Mouse (Mus musculus): ENCODE data around the gene Cadm4. TPM values are rescaled to one million over a fixed set of nuclear protein-coding genes. Genes with fewer than 3 reads are reported as not detected.

Cadm4 gene
- polyA plus RNA-seq, 1 experiment from 2014 or later, result 12.6 TPM

DNA sequence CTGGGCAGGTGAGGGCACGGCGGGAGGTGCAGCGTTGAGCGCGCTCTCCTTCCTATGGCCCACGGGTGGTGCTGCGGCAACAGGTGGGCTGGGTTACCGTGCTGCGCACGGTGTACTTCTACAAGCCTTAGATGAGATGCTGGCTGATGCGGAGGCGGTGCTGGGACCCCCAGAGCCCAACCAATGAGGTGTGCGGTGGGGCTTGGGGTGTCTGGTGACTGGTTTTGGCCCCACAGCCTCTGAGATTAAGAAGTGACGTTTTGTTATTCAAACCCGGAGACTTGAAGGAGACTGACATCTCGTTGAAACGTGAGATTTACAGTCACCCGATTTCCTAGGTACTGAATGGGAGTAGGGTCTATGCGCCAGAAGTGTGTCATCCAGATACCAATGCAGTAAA, 52.5 kb downstream of the Cadm4 start:
- no peaks in the 10 kb centered on the region for H3K9me3 ChIP-seq (ENCODE audit: control insufficient read depth, low read length)
- no peak overlapping the region for H3K9ac ChIP-seq (ENCODE audit: low read depth, low read length)
- no peak overlapping the region; the same call in 1 of the 2 replicates for H3K4me2 ChIP-seq (replicated peaks; ENCODE audit: low read depth, low read length)
- 21% methylated on average over 18 of the region's 19 CpGs for WGBS
- H3K27ac ChIP-seq (ENCODE audit: low read depth, low read length), result no peak overlapping the region
- H3K27me3 ChIP-seq (ENCODE audit: control insufficient read depth, insufficient read depth, low read length), result peaks cover 10% of the 10 kb centered on the region
- H3K4me3 ChIP-seq (ENCODE audit: low read depth, low read length), result no peak overlapping the region
- H3K4me1 ChIP-seq (replicated peaks; ENCODE audit: control insufficient read depth, insufficient read depth, low read length), result peaks cover 6% of the 10 kb centered on the region; the same call in 1 of the 2 replicates
- 0 out of 2 replicates have a peak, but pooled peaks cover 3% of the 10 kb centered on the region for H3K36me3 ChIP-seq (ENCODE audit: control insufficient read depth, insufficient read depth, low read length)
- DNase-seq (ENCODE audit: low spot score) (no peak), ATAC-seq (ENCODE audit: low FRiP score) (no peak)

GRCm38 (mm10) chr7:24537081-24537480, 55.3 kb downstream of the Cadm4 start:
- H3K27ac ChIP-seq (ENCODE audit: low read depth, low read length), result no peak overlapping the region
- 0 out of 2 replicates have a peak, but pooled peaks cover 3% of the 10 kb centered on the region for H3K36me3 ChIP-seq (ENCODE audit: control insufficient read depth, insufficient read depth, low read length)
- 80% methylated on average over 4 of the region's 4 CpGs for WGBS
- peaks cover 10% of the 10 kb centered on the region for H3K27me3 ChIP-seq (ENCODE audit: control insufficient read depth, insufficient read depth, low read length)
- DNase-seq (ENCODE audit: low spot score) (no peak), ATAC-seq (ENCODE audit: low FRiP score) (no peak)
- peaks cover 6% of the 10 kb centered on the region; the same call in 1 of the 2 replicates for H3K4me1 ChIP-seq (replicated peaks; ENCODE audit: control insufficient read depth, insufficient read depth, low read length)
- no peaks in the 10 kb centered on the region for H3K9me3 ChIP-seq (ENCODE audit: control insufficient read depth, low read length)
- H3K4me2 ChIP-seq (replicated peaks; ENCODE audit: low read depth, low read length), result no peak overlapping the region
- no peak overlapping the region for H3K4me3 ChIP-seq (ENCODE audit: low read depth, low read length)
- H3K9ac ChIP-seq (ENCODE audit: low read depth, low read length), result no peak overlapping the region

DNA sequence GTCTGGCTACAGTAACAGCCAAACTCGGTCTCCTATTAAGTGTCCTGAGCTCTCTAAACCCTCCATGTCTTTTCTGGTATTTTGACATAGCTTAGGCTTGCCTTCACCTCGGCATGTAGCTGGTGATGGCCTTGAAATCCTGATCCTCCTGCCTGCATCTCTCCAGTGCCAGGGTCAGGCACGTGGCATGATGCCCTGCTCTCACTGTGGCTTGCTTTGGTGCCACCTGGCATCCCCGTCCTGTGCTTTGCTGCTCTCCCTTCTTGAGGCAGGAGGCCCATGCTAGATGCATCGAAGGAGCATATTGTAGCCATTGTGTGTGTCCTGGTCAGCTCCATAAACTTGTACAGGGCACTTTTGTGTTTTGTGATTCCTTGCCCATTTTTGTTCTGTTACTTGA, 55.8 kb downstream of the Cadm4 start:
- 88% methylated on average over 5 of the region's 5 CpGs for WGBS
- no peaks in the 10 kb centered on the region for H3K9me3 ChIP-seq (ENCODE audit: control insufficient read depth, low read length)
- no peak overlapping the region for H3K4me2 ChIP-seq (replicated peaks; ENCODE audit: low read depth, low read length)
- H3K27me3 ChIP-seq (ENCODE audit: control insufficient read depth, insufficient read depth, low read length), result peaks cover 10% of the 10 kb centered on the region
- H3K9ac ChIP-seq (ENCODE audit: low read depth, low read length), result no peak overlapping the region
- no peak overlapping the region for H3K27ac ChIP-seq (ENCODE audit: low read depth, low read length)
- peaks cover 6% of the 10 kb centered on the region; the same call in 1 of the 2 replicates for H3K4me1 ChIP-seq (replicated peaks; ENCODE audit: control insufficient read depth, insufficient read depth, low read length)
- H3K36me3 ChIP-seq (ENCODE audit: control insufficient read depth, insufficient read depth, low read length), result 0 out of 2 replicates have a peak, but pooled peaks cover 3% of the 10 kb centered on the region
- DNase-seq (ENCODE audit: low spot score) (no peak), ATAC-seq (ENCODE audit: low FRiP score) (no peak)
- no peak overlapping the region for H3K4me3 ChIP-seq (ENCODE audit: low read depth, low read length)

DNA sequence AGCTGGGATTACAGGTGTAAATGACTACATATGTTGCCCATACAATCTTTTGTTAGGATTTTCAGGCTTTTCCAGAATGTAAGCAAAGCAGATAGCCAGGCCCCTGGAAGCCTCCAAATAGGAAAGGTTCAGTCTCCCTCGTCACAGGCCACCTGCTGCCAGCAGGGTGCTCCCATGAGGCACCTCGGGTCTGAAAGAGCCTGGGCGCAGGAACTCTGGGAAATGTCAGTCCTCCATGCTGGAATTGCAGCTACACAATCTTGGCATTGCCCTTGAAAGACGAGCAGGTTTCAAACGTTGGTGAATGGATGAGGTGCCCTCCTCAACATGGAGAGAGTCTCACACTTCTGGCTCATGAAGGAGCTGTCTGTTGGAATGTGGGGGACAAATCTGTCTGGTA, 56.3 kb downstream of the Cadm4 start:
- Histone ChIP-seq H3K27ac (ENCODE audit: low read depth, low read length) (no peak overlapping the region), H3K9ac (ENCODE audit: low read depth, low read length) (no peak overlapping the region), H3K27me3 (ENCODE audit: control insufficient read depth, insufficient read depth, low read length) (peaks cover 8% of the 10 kb centered on the region), H3K36me3 (ENCODE audit: control insufficient read depth, insufficient read depth, low read length) (0 out of 2 replicates have a peak, but pooled peaks cover 3% of the 10 kb centered on the region), H3K4me3 (ENCODE audit: low read depth, low read length) (no peak overlapping the region), H3K4me1 (replicated peaks; ENCODE audit: control insufficient read depth, insufficient read depth, low read length) (peaks cover 6% of the 10 kb centered on the region; the same call in 1 of the 2 replicates), H3K9me3 (ENCODE audit: control insufficient read depth, low read length) (no peaks in the 10 kb centered on the region), H3K4me2 (replicated peaks; ENCODE audit: low read depth, low read length) (no peak overlapping the region)
- WGBS, result 55% methylated on average over 5 of the region's 5 CpGs
- ATAC-seq (ENCODE audit: low FRiP score), result no peak
- DNase-seq (ENCODE audit: low spot score), result no peak

DNA sequence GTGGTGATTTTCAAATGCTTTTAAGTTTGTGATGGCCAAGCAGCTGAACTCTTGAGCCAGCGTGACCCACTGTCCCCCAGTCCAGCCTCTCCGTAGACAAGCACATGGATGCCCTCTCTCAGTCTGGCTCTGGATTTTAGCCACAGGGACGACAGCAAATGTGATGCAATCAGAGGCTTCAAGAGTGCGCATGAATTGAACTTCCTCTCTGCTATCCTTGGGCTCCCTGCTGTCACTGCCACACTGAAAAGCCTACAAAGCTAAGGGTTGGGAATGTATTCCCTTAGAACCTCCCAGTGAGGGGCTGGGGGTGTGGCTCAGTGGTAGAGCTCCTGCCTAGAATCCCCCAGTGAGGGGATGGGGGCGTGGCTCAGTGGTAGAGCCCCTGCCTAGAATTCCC, 56.9 kb downstream of the Cadm4 start:
- DNase-seq (ENCODE audit: low spot score) (no peak), ATAC-seq (ENCODE audit: low FRiP score) (no peak)
- Histone ChIP-seq H3K4me3 (ENCODE audit: low read depth, low read length) (no peak overlapping the region), H3K27ac (ENCODE audit: low read depth, low read length) (no peak overlapping the region), H3K9ac (ENCODE audit: low read depth, low read length) (no peak overlapping the region), H3K4me2 (replicated peaks; ENCODE audit: low read depth, low read length) (no peak overlapping the region), H3K27me3 (ENCODE audit: control insufficient read depth, insufficient read depth, low read length) (peaks cover 4% of the 10 kb centered on the region; the same call in 1 of the 2 replicates), H3K36me3 (ENCODE audit: control insufficient read depth, insufficient read depth, low read length) (0 out of 2 replicates have a peak, but pooled peaks cover 3% of the 10 kb centered on the region), H3K9me3 (ENCODE audit: control insufficient read depth, low read length) (no peaks in the 10 kb centered on the region), H3K4me1 (replicated peaks; ENCODE audit: control insufficient read depth, insufficient read depth, low read length) (peaks cover 4% of the 10 kb centered on the region; the same call in 1 of the 2 replicates)
- WGBS, result 81% methylated on average over 5 of the region's 5 CpGs

DNA sequence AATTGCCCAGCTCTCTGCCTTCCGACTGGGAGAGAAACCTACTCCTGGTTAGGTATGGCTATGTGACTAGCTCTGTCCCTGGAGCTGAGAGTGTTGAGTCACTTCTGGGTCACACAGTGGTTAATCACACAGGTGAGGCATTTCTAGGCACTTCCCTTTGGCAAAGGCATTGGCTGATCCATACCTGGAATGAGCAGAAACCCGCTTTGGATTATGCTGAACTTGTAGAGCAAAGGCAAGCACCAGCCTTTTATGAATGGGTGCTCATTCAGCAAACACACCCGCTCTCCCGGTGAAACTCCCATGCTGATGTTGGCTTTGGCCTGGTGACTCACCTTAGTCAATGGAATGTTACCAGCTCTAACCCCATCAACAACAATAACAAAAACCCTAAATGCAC, 57.9 kb downstream of the Cadm4 start:
- Histone ChIP-seq H3K4me1 (replicated peaks; ENCODE audit: control insufficient read depth, insufficient read depth, low read length) (no peaks in the 10 kb centered on the region), H3K9ac (ENCODE audit: low read depth, low read length) (no peak overlapping the region), H3K27ac (ENCODE audit: low read depth, low read length) (no peak overlapping the region), H3K27me3 (ENCODE audit: control insufficient read depth, insufficient read depth, low read length) (no peaks in the 10 kb centered on the region), H3K9me3 (ENCODE audit: control insufficient read depth, low read length) (no peaks in the 10 kb centered on the region), H3K4me3 (ENCODE audit: low read depth, low read length) (no peak overlapping the region), H3K36me3 (ENCODE audit: control insufficient read depth, insufficient read depth, low read length) (no peaks in the 10 kb centered on the region), H3K4me2 (replicated peaks; ENCODE audit: low read depth, low read length) (no peak overlapping the region)
- no peak for DNase-seq (ENCODE audit: low spot score)
- 91% methylated on average over 4 of the region's 4 CpGs for WGBS
- no peak for ATAC-seq (ENCODE audit: low FRiP score)

DNA sequence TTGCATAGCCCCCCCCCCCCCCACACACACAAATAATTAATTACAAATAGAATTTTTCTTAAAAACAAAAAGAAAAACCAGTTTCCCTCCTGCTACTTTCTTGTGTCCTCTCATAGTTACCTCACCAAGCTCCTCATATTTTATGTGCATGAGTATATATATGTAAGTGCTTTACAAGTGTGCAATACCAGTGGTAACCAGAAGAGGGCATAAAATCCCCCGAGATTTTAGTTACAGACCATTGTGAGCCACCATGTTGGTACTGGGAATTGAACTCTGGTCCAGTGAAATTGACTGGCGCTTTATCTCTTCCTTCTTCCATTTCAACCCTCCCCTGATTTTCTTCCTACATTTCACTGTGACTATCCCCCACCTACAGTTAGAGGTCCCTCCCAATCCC, 62.7 kb downstream of the Cadm4 start:
- no peak overlapping the region for H3K9ac ChIP-seq (ENCODE audit: low read depth, low read length)
- H3K4me1 ChIP-seq (replicated peaks; ENCODE audit: control insufficient read depth, insufficient read depth, low read length), result peaks cover 9% of the 10 kb centered on the region
- H3K9me3 ChIP-seq (ENCODE audit: control insufficient read depth, low read length), result no peaks in the 10 kb centered on the region
- H3K36me3 ChIP-seq (ENCODE audit: control insufficient read depth, insufficient read depth, low read length), result no peaks in the 10 kb centered on the region
- no peak overlapping the region for H3K4me2 ChIP-seq (replicated peaks; ENCODE audit: low read depth, low read length)
- no peak for ATAC-seq (ENCODE audit: low FRiP score)
- DNase-seq (ENCODE audit: low spot score), result peak; percentile 20
- no peaks in the 10 kb centered on the region for H3K27me3 ChIP-seq (ENCODE audit: control insufficient read depth, insufficient read depth, low read length)
- 78% methylated on average over 2 of the region's 2 CpGs for WGBS
- H3K27ac ChIP-seq (ENCODE audit: low read depth, low read length), result no peak overlapping the region
- no peak overlapping the region for H3K4me3 ChIP-seq (ENCODE audit: low read depth, low read length)

DNA sequence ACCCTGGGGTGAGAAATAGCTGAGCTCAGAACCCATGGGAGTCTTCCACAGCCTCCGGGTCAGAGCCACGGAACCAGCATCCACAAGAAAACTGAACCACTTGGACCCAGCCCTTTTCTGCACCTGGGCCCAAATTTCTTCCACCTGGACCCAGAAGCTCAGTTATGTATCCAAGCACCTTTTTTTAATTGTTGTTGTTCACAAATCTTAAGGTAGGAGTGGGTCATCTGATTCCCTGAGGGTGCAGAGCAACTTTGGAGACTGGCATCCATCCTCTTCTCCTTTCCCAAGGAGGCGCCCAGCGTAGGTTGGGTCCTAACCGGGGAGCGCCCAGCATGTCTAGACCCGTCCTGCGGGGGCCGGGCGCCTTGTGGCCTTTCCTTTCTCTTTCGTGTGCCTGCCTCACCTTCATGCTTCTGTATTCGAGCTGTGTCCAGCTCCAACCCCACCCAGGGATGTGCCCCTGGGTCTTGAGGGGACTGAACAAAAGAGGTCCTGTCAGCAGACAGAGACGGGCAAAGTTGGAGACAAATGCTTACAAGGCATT, 64.3 kb downstream of the Cadm4 start, which contains the start of the genes Pinlyp and Xrcc1:
Gene Pinlyp (minus strand): TSS at position 51 of the 547 bp plus-strand sequence.
Gene Xrcc1 (plus strand): TSS at position 222 of the 547 bp plus-strand sequence.
- Histone ChIP-seq H3K9me3 (ENCODE audit: control insufficient read depth, low read length) (no peaks in the 10 kb centered on the region), H3K27ac (ENCODE audit: low read depth, low read length) (peak within 1 kb of the TSS; percentile 42), H3K4me1 (replicated peaks; ENCODE audit: control insufficient read depth, insufficient read depth, low read length) (peaks cover 9% of the 10 kb centered on the region), H3K4me3 (ENCODE audit: low read depth, low read length) (peak within 1 kb of the TSS; percentile 83), H3K36me3 (ENCODE audit: control insufficient read depth, insufficient read depth, low read length) (no peaks in the 10 kb centered on the region), H3K27me3 (ENCODE audit: control insufficient read depth, insufficient read depth, low read length) (no peaks in the 10 kb centered on the region), H3K4me2 (replicated peaks; ENCODE audit: low read depth, low read length) (peak within 1 kb of the TSS; percentile 65), H3K9ac (ENCODE audit: low read depth, low read length) (peak within 1 kb of the TSS; percentile 77)
- peak; percentile 13 for ATAC-seq (ENCODE audit: low FRiP score)
- DNase-seq (ENCODE audit: low spot score), result no peak
- 42% methylated on average over 13 of the region's 13 CpGs for WGBS
